Mouse (Mus musculus): ENCODE measurements around the gene Eps8l2. TPM values are rescaled to one million over a fixed set of nuclear protein-coding genes. Genes with fewer than 3 reads are reported as not detected.

The Eps8l2 gene
- total RNA-seq, 2 experiments from 2014 or later: 1.3 to 1.8 TPM

- intact Hi-C loops (cut with DNase I): no loop called here
- DNase-seq (ENCODE audit: low spot score in 2 of 2): peak in 1 of 2 experiments; percentile 41
These were observed 18.3 kb downstream of the Eps8l2 start for GRCm38 (mm10) chr7:141356971-141357370.

GRCm38 (mm10) chr7:141361510-141361909 lies 22.8 kb downstream of the Eps8l2 start:
- no peak for DNase-seq (ENCODE audit: low spot score in 2 of 2)
- intact Hi-C loops (cut with DNase I): loop anchor here (5.0 to 10.0 kb wide), 3 partner anchors 34 to 267 kb away; partner anchors contain the start of genes Deaf1, Irf7 and Tmem80

- peak; percentile 76 to 86 for DNase-seq (ENCODE audit: low spot score in 2 of 2)
- intact Hi-C loops (cut with DNase I): loop anchor here (2.0 to 10.0 kb wide), 4 partner anchors 36 to 268 kb away; partner anchors contain the start of genes Deaf1, Irf7, Phrf1 and Tmem80
These were observed 24.5 kb downstream of the Eps8l2 start for GRCm38 (mm10) chr7:141363106-141363751.

DNA sequence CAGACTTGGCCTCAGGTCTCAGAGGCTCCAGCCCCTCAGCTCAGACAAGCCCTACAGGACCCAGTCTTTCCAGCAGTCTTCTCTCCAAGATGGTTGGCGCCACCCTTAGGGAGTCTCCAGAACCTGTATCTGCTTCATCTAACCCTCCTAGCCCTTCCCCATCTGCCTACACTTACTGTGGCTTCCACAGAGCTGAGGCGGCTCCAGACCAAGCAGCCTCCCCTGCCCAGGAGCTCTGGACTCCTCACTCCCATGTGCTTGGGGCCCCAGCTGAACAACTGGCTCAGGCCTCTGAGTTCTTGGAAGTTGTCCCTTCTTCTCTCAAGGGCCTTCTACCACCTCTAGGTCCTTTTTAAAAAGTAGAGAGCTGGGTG lies 25.1 kb downstream of the Eps8l2 start:
- DNase-seq (ENCODE audit: low spot score in 2 of 2): no peak
- intact Hi-C loops (cut with DNase I): loop anchor here (2.0 to 10.0 kb wide), 4 partner anchors 36 to 269 kb away; partner anchors contain the start of genes Deaf1, Irf7, Phrf1 and Tmem80

GRCm38 (mm10) chr7:141364349-141365048 lies 25.8 kb downstream of the Eps8l2 start:
- intact Hi-C loops (cut with DNase I): loop anchor here (5.0 to 10.0 kb wide), 3 partner anchors 37 to 270 kb away; partner anchors contain the start of genes Deaf1, Irf7 and Tmem80

GRCm38 (mm10) chr7:141365049-141365445 lies 26.4 kb downstream of the Eps8l2 start:
- DNase-seq (ENCODE audit: low spot score in 2 of 2): no peak
- intact Hi-C loops (cut with DNase I): loop anchor here (10.0 kb wide), 1 partner anchor 270 kb away; no protein-coding TSS in a partner anchor

More at GRCm38 (mm10) chr7:141364349-141365048, 25.8 kb downstream of the Eps8l2 start:
- DNase-seq (ENCODE audit: low spot score in 2 of 2): no peak

DNA sequence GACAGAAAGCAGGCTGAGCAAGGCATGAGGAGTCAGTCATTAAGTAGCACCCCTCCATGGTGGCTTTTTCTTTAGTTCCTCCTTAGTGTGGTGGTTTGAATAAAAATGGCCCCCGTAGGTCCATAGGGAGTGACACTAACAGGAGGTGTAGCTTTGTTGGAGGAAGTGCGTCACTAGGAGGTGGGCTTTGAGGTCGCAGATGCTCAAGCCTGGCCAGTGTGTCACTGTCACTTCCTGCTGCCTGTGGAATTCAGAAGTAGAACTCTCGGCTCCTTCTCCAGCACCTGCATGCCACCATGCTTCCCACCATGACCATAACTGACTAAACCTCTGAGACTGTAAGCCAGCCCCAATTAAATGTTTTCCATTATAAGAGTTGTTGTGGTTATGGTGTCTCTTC lies 28.7 kb downstream of the Eps8l2 start:
- intact Hi-C loops (cut with DNase I): loop anchor here (10.0 kb wide), 1 partner anchor 273 kb away; no protein-coding TSS in a partner anchor

DNA sequence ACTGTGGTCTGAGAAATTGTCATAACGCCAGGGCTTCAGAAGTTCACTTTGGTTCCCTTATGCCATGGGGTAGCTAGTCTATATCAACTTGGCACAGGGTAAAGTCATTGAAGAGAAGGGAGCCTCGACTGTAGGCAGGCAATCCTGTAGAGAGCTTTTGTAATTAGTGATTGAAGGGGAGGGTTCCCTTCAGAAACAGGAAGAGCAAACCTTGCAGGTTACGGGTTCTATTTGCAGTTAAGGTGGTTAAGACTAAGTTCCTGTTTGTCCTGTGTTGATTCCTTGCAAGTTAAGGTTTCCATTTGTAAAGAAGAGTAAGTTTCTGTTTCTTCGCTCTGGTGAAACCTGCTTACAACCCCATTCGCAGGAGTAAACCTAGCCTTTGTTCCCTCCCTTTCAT lies 31.2 kb downstream of the Eps8l2 start:
- intact Hi-C loops (cut with DNase I): loop anchor here (10.0 kb wide), 1 partner anchor 275 kb away; no protein-coding TSS in a partner anchor
- DNase-seq (ENCODE audit: low spot score in 2 of 2): no peak

More for the DNA sequence above, 28.7 kb downstream of the Eps8l2 start:
- no peak for DNase-seq (ENCODE audit: low spot score in 2 of 2)

DNA sequence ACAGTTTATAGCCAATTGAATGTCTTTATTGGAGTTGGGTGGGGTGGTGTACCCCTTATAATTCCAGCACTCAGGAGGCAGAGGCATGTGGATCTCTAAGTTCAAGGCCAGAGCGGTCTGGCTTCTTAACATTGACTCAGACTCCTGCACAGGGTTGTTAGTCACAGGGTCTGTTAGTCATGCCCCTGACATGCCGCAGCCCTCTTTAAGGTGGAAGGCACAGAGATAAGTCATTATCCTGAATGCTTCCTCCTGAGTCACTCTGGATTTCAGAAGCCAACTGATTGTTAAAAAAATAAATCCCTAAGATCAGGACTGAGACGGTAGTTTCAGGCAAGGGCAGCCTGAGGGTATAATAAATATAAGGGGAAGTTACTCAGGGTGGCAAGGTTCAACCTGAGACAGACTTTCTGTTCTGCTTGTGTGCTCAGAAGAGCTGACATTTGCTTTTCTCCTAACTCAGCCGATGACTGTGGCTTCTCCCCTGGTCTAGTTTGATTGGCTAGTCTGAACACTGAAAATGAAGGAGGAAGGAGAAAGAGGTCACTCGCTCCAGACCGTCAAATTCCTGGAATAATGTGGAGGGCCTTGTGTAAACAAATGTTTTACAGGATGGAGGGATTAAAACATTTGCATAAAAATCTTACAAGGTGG lies 33.4 kb downstream of the Eps8l2 start:
- DNase-seq (ENCODE audit: low spot score in 2 of 2): no peak
- intact Hi-C loops (cut with DNase I): no loop called here

DNA sequence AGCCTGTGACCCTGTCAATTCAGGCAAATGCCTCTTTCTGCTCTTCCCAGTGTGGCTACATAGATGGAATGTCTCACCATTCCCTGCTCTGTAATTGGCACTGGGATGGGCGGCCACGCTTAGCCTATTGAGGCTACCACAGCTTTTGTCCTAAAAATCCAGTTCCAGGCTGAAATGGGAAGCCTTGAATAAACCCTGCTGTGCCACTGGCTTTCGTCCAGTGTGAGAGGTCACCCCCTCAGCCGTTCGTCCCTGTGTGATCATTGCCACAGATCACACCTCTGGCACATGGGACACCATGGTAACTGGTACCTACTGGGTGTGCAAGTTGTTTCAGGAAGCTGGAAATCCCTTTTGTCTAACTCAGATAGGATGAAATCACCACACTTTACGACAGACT lies 34.9 kb downstream of the Eps8l2 start:
- no peak for DNase-seq (ENCODE audit: low spot score in 2 of 2)
- intact Hi-C loops (cut with DNase I): no loop called here

GRCm38 (mm10) chr7:141374399-141374798 lies 35.7 kb downstream of the Eps8l2 start:
- no peak for DNase-seq (ENCODE audit: low spot score in 2 of 2)
- intact Hi-C loops (cut with DNase I): no loop called here

- intact Hi-C loops (cut with DNase I): no loop called here
- DNase-seq (ENCODE audit: low spot score in 2 of 2): no peak
These were observed 40.9 kb downstream of the Eps8l2 start for GRCm38 (mm10) chr7:141379584-141379983.

GRCm38 (mm10) chr7:141381068-141381835 lies 42.6 kb downstream of the Eps8l2 start:
- no peak for DNase-seq (ENCODE audit: low spot score in 2 of 2)
- intact Hi-C loops (cut with DNase I): no loop called here

DNA sequence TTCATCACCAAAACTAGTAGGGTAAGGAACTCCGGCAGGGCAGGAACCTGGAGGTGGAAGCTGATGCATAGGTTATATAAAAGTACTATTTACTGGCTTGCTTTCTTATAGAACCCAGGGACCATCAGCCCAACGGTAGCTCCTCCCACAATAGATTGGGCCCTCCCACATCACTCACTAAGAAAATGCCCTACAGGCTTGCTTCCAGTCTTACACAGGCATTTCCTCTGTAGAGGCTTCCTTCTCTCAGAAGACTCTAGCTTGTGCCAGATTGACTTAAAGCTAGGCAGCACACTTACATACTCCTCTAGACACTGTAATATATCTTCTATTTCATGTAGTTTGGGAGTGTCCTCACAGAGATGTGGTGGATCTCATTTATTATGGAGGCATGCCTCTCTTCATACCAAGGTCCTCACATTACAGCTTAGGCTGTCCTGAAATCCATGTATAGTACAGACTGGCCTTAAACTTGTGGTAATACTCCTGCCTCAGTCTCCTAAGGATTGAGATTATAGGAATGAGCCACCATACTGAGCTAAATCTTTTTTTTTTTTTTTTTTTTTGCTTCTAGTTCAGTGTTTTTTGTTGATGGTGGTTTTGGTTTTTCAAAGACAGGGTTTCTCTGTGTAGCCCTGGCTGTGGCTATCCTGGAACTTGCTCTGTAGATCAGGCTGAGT lies 49.3 kb downstream of the Eps8l2 start:
- intact Hi-C loops (cut with DNase I): no loop called here
- DNase-seq (ENCODE audit: low spot score in 2 of 2): no peak

GRCm38 (mm10) chr7:141388487-141389109 lies 49.9 kb downstream of the Eps8l2 start:
- intact Hi-C loops (cut with DNase I): no loop called here

GRCm38 (mm10) chr7:141390326-141391259 lies 51.9 kb downstream of the Eps8l2 start:
- intact Hi-C loops (cut with DNase I): no loop called here

More at GRCm38 (mm10) chr7:141388487-141389109, 49.9 kb downstream of the Eps8l2 start:
- DNase-seq (ENCODE audit: low spot score in 2 of 2): no peak

More at GRCm38 (mm10) chr7:141390326-141391259, 51.9 kb downstream of the Eps8l2 start:
- no peak for DNase-seq (ENCODE audit: low spot score in 2 of 2)

Data from left cerebral cortex, postnatal 14 days (tissue).